Mouse (Mus musculus) inflammation-experienced regulatory T-cells, adult 6 months (primary cell): ENCODE results near the gene Gdap1l1. TPM values are rescaled to one million over a fixed set of nuclear protein-coding genes. Genes with fewer than 3 reads are reported as not detected.
"Not testable (repeated sequence)": the region's sequence is repeated elsewhere in the genome, so short reads cannot be mapped to it uniquely, and the experiment has no call there.

ENCODE experiments used
- ATAC-seq: one replicate; pipeline ENCODE4 v1.8.0; 2017
- polyA plus RNA-seq, 3 experiments: library from polyadenylated mRNA; unstranded; fragments of 100-300 nt; shearing (Covaris generic); gene quantifications; one replicate each; pipeline ENCODE4 v1.2.1; 2017

Gdap1l1 gene
- under 1 TPM in 1 of 3 experiments, not detected in 2; 0.39 TPM for polyA plus RNA-seq

DNA sequence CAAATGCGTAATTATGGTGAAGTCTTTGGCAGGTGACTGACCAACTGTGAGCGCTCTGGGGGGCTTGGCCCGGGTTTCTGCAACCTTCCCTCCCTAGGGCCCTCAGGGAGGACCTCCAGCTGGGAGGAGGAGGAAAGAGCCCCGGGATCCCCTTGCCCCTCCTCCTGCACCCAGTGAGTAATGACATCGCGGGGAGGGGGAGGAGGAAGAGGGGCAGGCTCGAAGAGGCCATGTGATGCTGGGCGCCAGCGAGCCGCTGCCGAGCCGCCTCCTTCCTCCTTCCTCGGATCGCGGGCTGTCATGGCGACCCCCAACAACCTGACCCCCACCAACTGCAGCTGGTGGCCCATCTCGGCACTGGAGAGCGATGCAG lies at the start of gene Gdap1l1:
TSS of gene Gdap1l1 (plus strand) at position 231 of the 373 bp plus-strand sequence.
- ATAC-seq: no peak

- ATAC-seq: no peak
Measured at GRCm38 (mm10) chr2:163392436-163392835, 45.8 kb upstream of the Gdap1l1 start.

DNA sequence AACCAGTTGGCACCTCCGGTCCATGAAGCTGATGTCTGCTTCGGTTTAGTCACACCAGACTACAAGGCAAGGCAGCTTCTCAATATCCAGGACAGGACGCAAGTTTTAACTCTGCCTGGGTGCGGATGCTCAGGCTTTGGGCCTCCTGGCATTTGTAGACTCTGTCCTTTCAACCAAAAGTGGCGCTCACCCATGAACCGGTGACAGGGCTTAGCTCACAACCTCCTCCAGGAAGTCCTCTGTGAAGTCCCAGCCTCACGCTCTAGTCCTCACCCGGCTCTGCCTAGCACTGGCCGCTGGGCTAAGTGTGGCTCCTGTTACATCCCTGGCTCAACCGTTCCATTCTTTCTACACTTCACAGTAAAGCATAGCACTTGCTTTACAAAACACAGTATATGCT lies 45.0 kb upstream of the Gdap1l1 start:
- ATAC-seq: no peak

GRCm38 (mm10) chr2:163393976-163394375 lies 44.3 kb upstream of the Gdap1l1 start:
- no peak for ATAC-seq

- ATAC-seq: no peak
Measured at GRCm38 (mm10) chr2:163394977-163395376, 43.3 kb upstream of the Gdap1l1 start.

GRCm38 (mm10) chr2:163397071-163397470 lies 41.2 kb upstream of the Gdap1l1 start:
- ATAC-seq: no peak

DNA sequence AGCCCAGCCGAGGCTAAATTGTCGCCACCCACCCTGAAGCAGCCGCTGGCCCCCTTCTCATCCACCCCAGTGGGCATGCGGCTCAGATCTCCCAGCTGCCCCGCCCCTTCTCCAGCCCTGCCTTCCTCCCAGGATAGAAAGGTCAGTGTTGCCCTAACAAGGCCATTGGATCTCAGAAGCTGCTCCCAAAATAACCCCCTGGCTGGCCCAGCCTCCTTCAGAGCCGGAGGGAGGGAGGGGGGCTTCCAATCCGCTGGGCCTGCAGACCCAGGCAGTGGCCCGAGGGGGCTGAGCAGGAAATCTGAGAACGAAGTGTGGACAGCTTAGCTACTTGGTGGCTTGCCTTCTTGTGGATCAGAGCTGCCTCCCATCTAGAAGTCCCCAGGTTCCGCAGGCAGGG lies 40.4 kb upstream of the Gdap1l1 start, which contains the start of gene Jph2:
TSS of gene Jph2 (minus strand) at position 89 of the 400 bp plus-strand sequence.
- no peak for ATAC-seq

DNA sequence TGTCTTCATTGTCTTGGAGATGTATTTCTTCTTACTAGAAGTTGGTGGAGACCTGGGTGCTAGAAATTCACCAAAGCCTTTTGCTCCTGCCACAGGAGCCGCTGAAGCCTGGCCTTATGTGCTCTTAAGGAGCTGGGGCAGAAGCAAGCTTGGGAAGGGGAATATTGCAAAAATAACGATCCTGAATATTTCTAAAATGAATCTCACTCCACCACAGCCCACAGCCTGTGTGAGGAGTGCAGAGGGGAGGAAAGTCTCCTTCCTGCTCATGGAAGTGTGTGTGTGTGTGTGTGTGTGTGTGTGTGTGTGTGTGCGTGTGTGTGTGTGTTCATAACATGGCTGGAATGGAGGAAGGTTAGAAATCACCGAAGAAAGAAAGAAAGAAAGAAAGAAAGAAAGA lies 39.5 kb upstream of the Gdap1l1 start:
- no peak for ATAC-seq

DNA sequence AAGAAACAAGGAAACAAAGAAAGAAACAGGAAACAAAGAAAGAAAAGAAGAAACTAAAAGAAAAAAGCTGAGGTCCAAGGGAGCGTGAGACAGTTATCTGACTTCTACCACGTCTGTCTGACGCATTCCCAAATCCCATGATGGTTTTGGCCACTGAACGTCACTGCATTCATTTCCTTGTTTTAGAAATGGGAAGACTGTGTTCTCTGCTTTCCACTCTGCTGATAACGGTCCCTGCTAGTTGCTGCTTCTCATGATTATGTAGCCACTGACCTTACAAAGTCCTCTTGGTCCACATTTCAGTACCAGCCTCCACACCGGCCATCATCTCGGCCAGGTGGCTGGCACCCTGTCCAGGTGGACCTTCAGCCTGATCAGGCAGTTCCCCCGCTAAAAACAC lies 39.1 kb upstream of the Gdap1l1 start:
- ATAC-seq: no peak

GRCm38 (mm10) chr2:163401221-163401620 lies 37.1 kb upstream of the Gdap1l1 start:
- peak; percentile 81 for ATAC-seq

DNA sequence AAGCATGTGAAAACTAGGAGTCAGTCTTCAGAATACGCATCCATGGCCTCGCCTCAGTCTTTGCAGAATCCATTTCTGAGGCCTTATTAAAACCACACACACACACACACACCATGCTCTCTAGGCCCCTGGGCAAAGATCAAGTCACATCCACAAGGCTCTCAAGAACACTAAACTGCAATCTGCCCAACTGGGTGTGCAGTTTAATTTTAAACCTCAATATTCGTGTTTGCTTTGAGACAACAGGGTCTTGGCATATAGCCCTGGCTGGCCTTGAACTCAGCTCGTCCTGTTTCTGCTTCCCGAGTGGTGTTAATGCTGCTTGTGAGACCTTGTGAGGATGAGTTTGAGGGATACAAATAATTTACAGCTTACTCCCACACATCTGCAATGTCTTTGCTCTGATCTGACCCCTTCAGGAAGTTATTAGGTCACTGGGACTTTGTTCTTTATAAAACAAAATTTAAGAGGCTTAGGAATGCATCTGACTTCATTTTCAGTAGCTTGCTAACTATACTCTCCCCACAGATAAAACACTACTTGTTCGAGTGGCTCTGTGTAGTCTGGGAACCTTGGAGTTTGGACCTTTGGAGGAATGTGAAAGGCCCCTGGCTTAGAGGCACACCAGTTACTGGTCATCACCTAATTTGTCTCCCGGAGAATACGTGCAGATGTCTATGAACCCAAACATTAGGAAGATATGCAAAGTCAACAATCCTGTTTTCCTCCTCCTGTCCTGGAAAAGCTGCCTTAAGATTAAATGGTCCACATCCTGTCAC lies 34.0 kb upstream of the Gdap1l1 start:
- ATAC-seq: no peak

GRCm38 (mm10) chr2:163410211-163410610 lies 28.1 kb upstream of the Gdap1l1 start:
- no peak for ATAC-seq

DNA sequence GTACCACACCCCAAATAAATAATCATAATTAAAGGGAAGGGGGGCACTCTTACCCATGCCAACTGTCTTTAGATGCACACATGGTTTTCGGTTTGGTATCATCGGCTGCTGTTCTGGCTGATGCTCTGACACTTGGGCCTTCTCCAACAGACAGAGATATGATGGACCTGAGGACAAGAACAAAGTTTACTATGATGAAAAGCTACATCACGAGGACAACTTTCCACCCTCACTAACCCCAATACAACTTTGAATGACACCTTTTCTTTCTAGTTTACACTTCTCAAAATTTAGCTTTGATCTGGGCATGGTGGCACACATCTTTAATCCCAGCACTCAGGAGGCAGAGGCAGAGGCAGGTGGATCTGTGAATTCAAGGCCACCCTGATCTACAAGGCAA lies 26.9 kb upstream of the Gdap1l1 start:
- ATAC-seq: not testable (repeated sequence)

DNA sequence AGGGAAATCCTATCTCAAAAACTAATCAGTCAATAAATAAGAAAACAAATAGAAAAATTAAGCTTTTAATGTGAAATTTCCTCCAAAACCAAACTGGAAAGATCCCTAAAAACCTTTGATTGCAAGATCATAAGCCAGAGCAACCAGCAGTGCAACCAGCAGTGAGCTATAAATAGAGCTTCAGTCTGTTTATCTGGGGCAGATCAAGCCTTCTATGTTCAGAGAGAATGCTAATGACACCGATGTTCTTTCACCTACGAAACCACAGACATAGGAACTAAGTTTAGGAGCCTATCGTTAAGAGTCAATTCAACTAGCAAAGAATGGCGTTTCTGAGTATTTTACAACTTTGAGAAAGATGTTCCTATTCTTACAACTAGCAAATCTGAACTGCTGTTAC lies 26.4 kb upstream of the Gdap1l1 start:
- peak; percentile 63 for ATAC-seq

GRCm38 (mm10) chr2:163412419-163412818 lies 25.9 kb upstream of the Gdap1l1 start:
- no peak for ATAC-seq

DNA sequence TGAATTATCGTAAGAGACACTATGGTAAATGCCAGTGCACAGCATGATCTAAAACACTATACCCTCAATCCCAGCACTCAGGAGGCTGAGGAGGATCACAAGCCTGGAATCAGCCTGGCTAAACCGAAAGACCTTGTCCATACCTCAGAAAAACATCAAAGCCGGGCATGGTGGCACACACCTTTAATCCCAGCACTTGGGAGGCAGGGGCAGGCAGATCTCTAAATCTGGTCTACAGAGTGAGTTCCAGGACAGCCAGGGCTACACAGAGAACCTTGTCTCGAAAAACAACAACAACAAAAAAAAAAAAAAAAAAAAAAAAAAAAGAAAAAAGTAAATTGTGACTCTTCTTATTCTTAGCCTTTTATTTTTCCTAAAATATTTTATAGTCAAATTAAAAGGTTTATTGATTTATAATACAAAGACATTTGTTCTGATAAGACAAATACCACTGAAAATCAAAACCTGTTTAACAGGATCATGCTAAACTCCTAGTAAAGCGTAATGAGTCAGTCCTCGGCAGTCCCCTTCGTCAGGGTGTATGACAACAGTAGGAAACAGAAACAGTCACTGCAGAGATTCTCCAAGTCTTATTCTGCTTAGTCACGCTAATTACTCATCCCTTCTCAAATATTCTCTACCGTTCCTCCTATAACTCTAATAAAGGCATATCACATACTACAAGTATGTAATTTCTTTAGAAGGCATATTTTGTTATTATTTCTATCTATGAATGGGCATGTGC lies 25.3 kb upstream of the Gdap1l1 start:
- ATAC-seq: no peak

- no peak for ATAC-seq
Measured at GRCm38 (mm10) chr2:163417026-163417425, 21.2 kb upstream of the Gdap1l1 start.

DNA sequence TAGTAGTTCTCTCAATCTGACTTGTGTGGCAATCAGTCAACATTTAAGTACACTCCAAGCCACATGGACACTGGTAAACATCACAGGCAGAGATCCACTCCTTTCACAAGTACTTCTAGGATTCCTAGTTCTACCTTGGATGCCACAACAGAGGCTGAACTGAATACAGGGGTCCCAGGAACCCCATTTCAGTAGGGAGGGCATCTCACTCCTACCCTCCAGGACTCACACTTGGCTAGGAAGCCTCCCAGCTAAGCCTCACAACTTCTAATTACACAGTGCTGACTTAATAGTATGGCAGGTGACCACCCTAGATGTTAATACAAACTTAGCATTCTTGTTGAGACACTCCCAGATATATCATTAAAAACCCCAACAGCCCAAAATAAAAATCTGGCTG lies 20.4 kb upstream of the Gdap1l1 start:
- ATAC-seq: no peak

DNA sequence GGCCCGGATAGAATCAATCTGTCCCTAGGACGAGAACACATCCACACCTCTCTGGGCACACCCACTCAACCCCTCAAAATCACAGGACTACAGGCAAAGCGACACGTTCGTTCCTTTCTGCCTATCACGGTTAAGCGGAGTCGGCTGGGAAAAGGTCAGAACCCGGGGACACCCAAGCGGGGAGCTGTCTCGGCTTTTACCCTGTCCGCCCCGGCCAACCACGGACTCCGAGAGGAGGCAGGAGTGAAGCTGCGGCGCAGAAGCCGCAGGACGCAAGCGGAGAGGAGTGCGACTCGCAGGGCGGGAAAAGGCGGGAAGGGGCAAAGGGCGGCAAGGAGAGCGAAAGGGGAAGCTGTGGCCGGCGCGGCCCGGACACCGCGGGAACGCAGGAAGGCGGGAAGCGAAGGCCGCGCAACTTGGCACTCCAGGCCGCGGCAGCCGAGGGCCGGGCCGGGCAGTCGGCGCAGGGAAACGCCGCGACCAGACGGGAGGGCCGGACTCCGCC lies 19.4 kb upstream of the Gdap1l1 start:
- ATAC-seq: peak; percentile 3

GRCm38 (mm10) chr2:163419346-163420045 lies 18.8 kb upstream of the Gdap1l1 start:
- ATAC-seq: peak; percentile 97

DNA sequence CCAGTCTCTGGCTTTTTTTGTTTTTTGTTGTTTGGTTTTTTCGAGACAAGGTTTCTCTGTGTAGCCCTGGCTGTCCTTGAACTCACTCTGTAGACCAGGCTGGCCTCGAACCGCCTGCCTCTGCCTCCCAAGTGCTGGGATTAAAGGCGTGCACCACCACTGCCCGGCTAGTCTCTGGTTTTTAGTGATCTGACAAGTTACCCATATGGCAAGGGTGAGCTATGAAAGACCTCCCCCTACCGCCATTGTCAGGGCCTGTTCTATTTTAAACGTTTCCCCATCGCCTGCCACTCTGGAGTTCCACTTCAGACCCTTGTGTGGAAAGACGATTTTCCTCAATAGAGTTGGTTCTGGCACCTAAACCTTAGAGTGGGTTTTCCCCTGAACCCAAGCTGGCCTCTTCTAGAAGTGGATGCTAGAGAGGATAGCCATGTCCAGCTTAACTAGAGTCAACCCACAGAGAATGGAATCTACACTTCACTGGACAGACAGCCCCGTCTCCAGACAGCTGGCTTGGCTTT lies 17.9 kb upstream of the Gdap1l1 start:
- ATAC-seq: no peak

- no peak for ATAC-seq
Measured at GRCm38 (mm10) chr2:163422895-163423660, 15.2 kb upstream of the Gdap1l1 start.
